Mouse (Mus musculus) thymus, postnatal 36 days (tissue): ENCODE data around the gene Acnat2.
"Not testable (repeated sequence)": the region's sequence is repeated elsewhere in the genome, so short reads cannot be mapped to it uniquely, and the experiment has no call there.

Source experiments
- DNase-seq, 2 experiments: peaks; one replicate each; pipeline ENCODE4 v3.0.0; 2022; ENCODE audit warnings: mixed read lengths in 2 of 2

Gene Acnat2

GRCm38 (mm10) chr4:49407957-49408356, at the start of gene Acnat2:
Gene Acnat2, minus strand, starts transcription at chr4:49408151.
- DNase-seq: not testable (repeated sequence)

- no peak for DNase-seq
Measured at GRCm38 (mm10) chr4:49456171-49456570, 48.2 kb upstream of the Acnat2 start.

GRCm38 (mm10) chr4:49451848-49452551, 44.0 kb upstream of the Acnat2 start:
- DNase-seq: no peak

- not testable (repeated sequence) for DNase-seq
Measured at GRCm38 (mm10) chr4:49451133-49451847, 43.3 kb upstream of the Acnat2 start.

GRCm38 (mm10) chr4:49436968-49437367, 29.0 kb upstream of the Acnat2 start:
- not testable (repeated sequence) for DNase-seq

GRCm38 (mm10) chr4:49410151-49410550, 2.2 kb upstream of the Acnat2 start:
- not testable (repeated sequence) for DNase-seq

GRCm38 (mm10) chr4:49386873-49387272, 21.1 kb downstream of the Acnat2 start:
- no peak for DNase-seq

GRCm38 (mm10) chr4:49383576-49384318, 24.2 kb downstream of the Acnat2 start:
- not testable (repeated sequence) for DNase-seq

- not testable (repeated sequence) for DNase-seq
Measured at GRCm38 (mm10) chr4:49368046-49368445, 39.9 kb downstream of the Acnat2 start.

GRCm38 (mm10) chr4:49357097-49357496, 50.9 kb downstream of the Acnat2 start:
- DNase-seq: no peak

- DNase-seq: no peak
Measured at GRCm38 (mm10) chr4:49350470-49350869, 57.5 kb downstream of the Acnat2 start.

GRCm38 (mm10) chr4:49348677-49349076, 59.3 kb downstream of the Acnat2 start:
- DNase-seq: no peak

- DNase-seq: not testable (repeated sequence)
Measured at GRCm38 (mm10) chr4:49348001-49348400, 60.0 kb downstream of the Acnat2 start.

- DNase-seq: not testable (repeated sequence)
Measured at GRCm38 (mm10) chr4:49340091-49340490, 67.9 kb downstream of the Acnat2 start.

- not testable (repeated sequence) for DNase-seq
Measured at GRCm38 (mm10) chr4:49337949-49338348, 70.0 kb downstream of the Acnat2 start.
